Mouse (Mus musculus) cerebellum, adult 2 months (tissue): Measurements from ENCODE around the gene Cav1.

Experiments
- CTCF ChIP-seq: fragments of 200-500 bp; IDR thresholded peaks from 2 replicates; pipeline ENCODE4 v1.5.1; 2011; ENCODE audit warnings: low read depth, mild to moderate bottlenecking, control low read depth, low read length, moderate library complexity, borderline replicate concordance; ENCODE audit not compliant: insufficient read depth
- POLR2A ChIP-seq: fragments of 200-500 bp; IDR thresholded peaks from 2 replicates; pipeline ENCODE4 v1.6.1; 2011; ENCODE audit warnings: low read length, control low read depth, borderline replicate concordance; ENCODE audit not compliant: insufficient read depth

GRCm38 (mm10) chr6:17314241-17314640 is 8.1 kb downstream of the Cav1 start:
- TF ChIP-seq CTCF = no peak
- no peak for TF ChIP-seq POLR2A
